Mouse (Mus musculus) lung, embryonic 14.5 days (tissue): Measurements from ENCODE around the gene Tmem231. TPM values are rescaled to one million over a fixed set of nuclear protein-coding genes. Genes with fewer than 3 reads are reported as not detected.
A peak's percentile ranks its signal among the peaks of the same experiment; 100 is the strongest.

Experiments used
- ATAC-seq: fragments of 200-750 bp; cut with Nextera tagmentation; 2 replicates; pipeline ENCODE4 v1.8.0; 2017; ENCODE audit warnings: mild to moderate bottlenecking, moderate TSS enrichment, moderate library complexity; ENCODE audit not compliant: insufficient read depth
- DNase-seq: peaks from one replicate; pipeline ENCODE4 v3.0.0-alpha.2; 2015
- H3K27ac ChIP-seq: fragments of 300-500 bp; sonication (generic); 2 replicates; pipeline ENCODE4 v1.5.1; 2014; ENCODE audit warnings: low read depth, mild to moderate bottlenecking, moderate library complexity
- H3K27me3 ChIP-seq: fragments of 300-500 bp; sonication (generic); 2 replicates; pipeline ENCODE4 v1.6.1; 2014; ENCODE audit warnings: low read length, control low read depth; ENCODE audit not compliant: insufficient read depth
- H3K36me3 ChIP-seq: fragments of 300-500 bp; sonication (generic); 2 replicates; pipeline ENCODE4 v1.6.1; 2014; ENCODE audit warnings: control low read depth; ENCODE audit not compliant: insufficient read depth
- H3K4me1 ChIP-seq: fragments of 300-500 bp; sonication (generic); 2 replicates; pipeline ENCODE4 v1.6.1; 2014; ENCODE audit warnings: antibody characterized with exemption, control low read depth; ENCODE audit not compliant: insufficient read depth
- H3K4me2 ChIP-seq: fragments of 300-500 bp; sonication (generic); 2 replicates; pipeline ENCODE4 v1.6.1; 2014; ENCODE audit warnings: mild to moderate bottlenecking
- H3K4me3 ChIP-seq: fragments of 300-500 bp; sonication (generic); 2 replicates; pipeline ENCODE4 v1.5.1; 2014; ENCODE audit warnings: low read depth, low read length
- H3K9ac ChIP-seq: fragments of 300-500 bp; sonication (generic); 2 replicates; pipeline ENCODE4 v1.6.1; 2014
- H3K9me3 ChIP-seq: fragments of 300-500 bp; sonication (generic); 2 replicates; pipeline ENCODE4 v1.6.1; 2016; ENCODE audit warnings: low read depth, low read length, control low read depth
- CTCF ChIP-seq: IDR thresholded peaks from 2 replicates; pipeline ENCODE4 v1.5.1; 2016; ENCODE audit warnings: antibody characterized with exemption, low read depth
- WGBS: fragments of 180-500 bp; shearing (Covaris S2); extraction: QIAGEN DNeasy Blood & Tissue Kit; methylation state at CpG from one replicate; pipeline ENCODE4 v1.1.7; 2014; 5-methylcytosine and 5-hydroxymethylcytosine counted together
- polyA plus RNA-seq: library from polyadenylated mRNA; unstranded; fragments of >200 nt; fragmentation: Nextera tagmentation; extraction: Ambion mirVana; gene quantifications from 2 replicates; pipeline ENCODE4 v1.2.1, GENCODE M21; 2014

Gene Tmem231
- polyA plus RNA-seq, 1 experiment from 2014 or later = 18.9 TPM

DNA sequence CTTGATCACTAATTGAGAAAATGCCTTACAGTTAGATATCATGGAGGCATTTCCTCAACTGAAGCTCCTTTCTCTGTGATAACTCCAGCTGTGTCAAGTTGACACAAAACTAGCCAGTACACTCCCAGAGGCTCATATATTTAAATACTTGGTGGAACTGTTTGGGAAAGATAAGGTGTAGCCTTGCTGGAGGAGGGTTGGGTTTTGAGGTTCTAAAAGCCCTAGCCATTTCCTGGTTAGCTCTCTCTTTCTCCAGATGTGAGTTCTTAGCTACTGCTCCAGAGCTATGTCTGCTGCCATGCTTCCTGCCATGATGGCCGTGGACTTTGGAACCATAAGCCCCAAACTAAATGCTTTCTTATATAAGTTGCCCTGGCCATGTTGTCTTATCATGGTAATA, 46.2 kb downstream of the Tmem231 start:
- Histone ChIP-seq H3K9me3 (no peaks in the 10 kb centered on the region), H3K27ac (no peak overlapping the region), H3K4me2 (no peak overlapping the region), H3K27me3 (peaks cover 27% of the 10 kb centered on the region), H3K4me1 (peaks cover 23% of the 10 kb centered on the region), H3K9ac (no peak overlapping the region), H3K4me3 (no peak overlapping the region), H3K36me3 (no peaks in the 10 kb centered on the region)
- TF ChIP-seq CTCF = no peak
- 83% methylated on average over 1 of the region's 1 CpGs for WGBS
- DNase-seq (no peak), ATAC-seq (no peak)

DNA sequence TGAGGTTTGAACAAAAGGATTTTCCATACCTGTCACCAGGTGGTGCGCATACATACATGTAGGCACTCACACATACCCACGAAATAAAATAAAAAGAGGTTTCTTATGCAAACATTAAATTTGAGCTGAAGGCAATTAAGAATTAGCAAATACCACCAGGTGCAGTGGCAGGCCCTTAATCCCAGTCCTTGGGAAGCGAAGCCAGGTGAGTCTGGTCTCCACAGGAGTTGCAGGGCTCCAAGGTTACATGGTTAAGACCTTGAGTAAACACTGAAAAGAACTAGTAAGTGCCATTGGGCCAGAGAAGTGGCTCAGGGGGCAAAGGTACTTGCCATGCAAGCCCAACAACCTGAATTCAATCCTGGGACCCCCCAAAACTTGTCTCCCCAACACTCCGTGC, 50.1 kb downstream of the Tmem231 start:
- ATAC-seq = peak; percentile 44; the same call in 1 of the 2 replicates
- WGBS = 63% methylated on average over 4 of the region's 4 CpGs
- no peaks in the 10 kb centered on the region for H3K27me3 ChIP-seq

DNA sequence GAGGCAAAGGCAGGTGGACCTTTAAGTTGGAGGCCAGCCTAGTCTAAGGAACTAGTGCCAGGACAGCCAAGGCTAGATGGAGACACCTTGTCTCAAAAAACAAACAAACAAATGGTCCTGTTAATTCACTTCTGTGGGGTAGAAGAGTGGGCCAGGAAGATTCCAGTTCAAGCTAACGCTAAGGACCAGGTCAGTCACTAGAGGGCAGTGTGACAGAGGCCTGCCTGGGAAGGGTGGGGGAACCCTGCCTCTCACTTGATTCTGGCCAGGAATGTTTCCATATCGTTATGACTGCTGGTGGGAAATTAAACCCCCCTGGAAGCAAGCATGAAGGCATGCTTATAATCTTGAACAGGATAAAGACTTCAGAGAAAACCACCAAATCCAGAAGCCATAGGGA, 52.1 kb downstream of the Tmem231 start:
- no peak overlapping the region for H3K4me3 ChIP-seq
- whole genome bisulfite sequencing = 0% methylated on average over 2 of the region's 2 CpGs
- H3K36me3 ChIP-seq = no peaks in the 10 kb centered on the region
- no peak overlapping the region for H3K27ac ChIP-seq
- H3K27me3 ChIP-seq = no peaks in the 10 kb centered on the region
- no peak overlapping the region for H3K4me2 ChIP-seq
- ATAC-seq (no peak), DNase-seq (peak; percentile 84)
- no peaks in the 10 kb centered on the region for H3K9me3 ChIP-seq
- H3K9ac ChIP-seq = no peak overlapping the region
- H3K4me1 ChIP-seq = no peaks in the 10 kb centered on the region
- TF ChIP-seq CTCF = peak; percentile 86

More for the DNA sequence above, 50.1 kb downstream of the Tmem231 start:
- Histone ChIP-seq H3K4me1 (peaks cover 7% of the 10 kb centered on the region; the same call in 1 of the 2 replicates), H3K27ac (no peak overlapping the region), H3K4me2 (no peak overlapping the region), H3K9ac (no peak overlapping the region), H3K4me3 (no peak overlapping the region), H3K9me3 (no peaks in the 10 kb centered on the region), H3K36me3 (no peaks in the 10 kb centered on the region)
- DNase-seq = peak; percentile 32
- TF ChIP-seq CTCF = no peak

DNA sequence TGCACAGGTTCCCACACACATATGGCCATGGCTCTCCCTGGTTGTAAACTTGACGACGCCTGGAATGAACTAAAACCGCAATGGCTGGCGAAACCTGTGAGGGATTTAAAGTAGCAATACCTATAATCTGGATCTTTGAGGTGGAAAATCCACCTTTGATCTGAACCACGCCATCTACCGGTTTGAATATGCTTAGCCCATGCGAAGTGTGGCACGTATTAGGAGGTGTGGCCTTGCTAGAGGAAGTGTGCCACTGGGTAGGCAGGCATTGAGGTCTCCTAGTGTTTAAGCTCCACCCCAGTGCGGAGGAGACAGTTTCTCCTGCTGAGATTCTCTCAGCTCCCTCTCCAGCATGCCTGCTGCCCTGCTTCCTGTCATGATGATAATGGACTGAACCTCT, 56.0 kb downstream of the Tmem231 start:
- Histone ChIP-seq H3K9ac (no peak overlapping the region), H3K9me3 (no peaks in the 10 kb centered on the region), H3K4me1 (peaks cover 4% of the 10 kb centered on the region; the same call in 1 of the 2 replicates), H3K4me3 (no peak overlapping the region), H3K27ac (no peak overlapping the region), H3K27me3 (no peaks in the 10 kb centered on the region), H3K4me2 (no peak overlapping the region), H3K36me3 (no peaks in the 10 kb centered on the region)
- no peak for ATAC-seq
- TF ChIP-seq CTCF = no peak
- 74% methylated on average over 9 of the region's 9 CpGs for WGBS
- no peak for DNase-seq

DNA sequence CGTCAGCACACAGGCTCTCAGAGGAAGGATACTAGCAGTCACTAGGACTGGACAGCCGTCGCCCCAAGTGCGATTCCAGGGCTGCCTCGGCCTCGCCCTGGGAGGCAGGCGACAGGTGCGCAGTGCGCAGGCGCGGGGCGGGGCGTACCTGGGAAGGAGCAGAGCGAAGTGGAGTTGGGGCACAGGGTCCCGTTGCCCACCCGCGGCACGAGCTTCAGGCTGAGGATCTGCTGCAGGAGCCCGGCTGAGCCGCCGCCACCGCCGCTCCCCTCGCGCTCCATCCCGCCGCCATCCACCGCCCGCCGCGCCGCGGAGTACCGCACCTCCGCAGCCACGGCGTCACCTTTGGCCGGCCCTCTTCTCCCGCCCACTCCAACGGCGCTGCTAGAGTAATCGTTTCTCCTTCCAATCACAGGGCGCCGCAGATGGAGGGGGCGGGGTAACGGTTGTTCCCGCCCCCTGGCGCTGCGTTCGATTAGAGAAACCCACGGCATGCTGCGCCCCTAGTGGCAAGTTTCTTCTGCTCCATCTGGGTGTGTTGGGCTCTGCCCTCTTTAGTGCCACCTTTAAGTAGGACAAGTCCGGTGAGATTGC, 57.2 kb downstream of the Tmem231 start, which contains the start of gene Tmem170:
TSS of gene Tmem170 (minus strand) at position 396 of the 594 bp plus-strand sequence.
- Histone ChIP-seq H3K4me2 (peak within 1 kb of the TSS; percentile 79), H3K27me3 (no peaks in the 10 kb centered on the region), H3K4me1 (peaks cover 4% of the 10 kb centered on the region; the same call in 1 of the 2 replicates), H3K9ac (peak within 1 kb of the TSS; percentile 55), H3K27ac (peak within 1 kb of the TSS; percentile 78), H3K9me3 (no peaks in the 10 kb centered on the region), H3K4me3 (peak within 1 kb of the TSS; percentile 77), H3K36me3 (no peaks in the 10 kb centered on the region)
- DNase-seq (peak; percentile 99), ATAC-seq (peak; percentile 98)
- TF ChIP-seq CTCF = peak; percentile 95
- WGBS = under 1% methylated on average over 51 of the region's 53 CpGs

DNA sequence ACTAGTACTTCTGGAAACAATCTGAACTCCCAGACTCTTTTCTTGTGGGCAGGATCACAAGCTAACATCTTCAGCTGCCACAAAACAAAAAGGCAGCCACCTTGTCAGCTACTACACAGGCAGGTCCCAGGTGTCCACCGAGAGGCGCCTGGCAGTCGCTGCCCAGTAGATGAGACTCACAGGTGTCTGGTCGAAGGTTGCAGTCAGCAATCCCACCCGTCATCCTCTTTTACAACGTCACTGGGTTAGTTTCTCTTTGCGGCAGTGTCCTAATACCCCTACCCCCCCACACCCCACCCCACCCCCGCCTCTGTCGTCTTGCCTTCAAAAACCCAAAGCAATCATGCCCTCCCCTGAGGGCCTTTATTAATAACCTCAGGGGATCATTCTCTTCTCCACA, 57.9 kb downstream of the Tmem231 start:
- ATAC-seq (peak; percentile 1; the same call in 1 of the 2 replicates), DNase-seq (no peak)
- WGBS = 24% methylated on average over 9 of the region's 9 CpGs
- Histone ChIP-seq H3K27ac (0 out of 2 replicates have a peak overlapping the region, but pooled peaks have one; percentile 78), H3K9me3 (no peaks in the 10 kb centered on the region), H3K4me1 (peaks cover 4% of the 10 kb centered on the region; the same call in 1 of the 2 replicates), H3K4me2 (peak overlapping the region; percentile 79), H3K4me3 (peak overlapping the region; percentile 77), H3K36me3 (no peaks in the 10 kb centered on the region), H3K27me3 (no peaks in the 10 kb centered on the region), H3K9ac (peak overlapping the region; percentile 55)
- TF ChIP-seq CTCF = no peak

DNA sequence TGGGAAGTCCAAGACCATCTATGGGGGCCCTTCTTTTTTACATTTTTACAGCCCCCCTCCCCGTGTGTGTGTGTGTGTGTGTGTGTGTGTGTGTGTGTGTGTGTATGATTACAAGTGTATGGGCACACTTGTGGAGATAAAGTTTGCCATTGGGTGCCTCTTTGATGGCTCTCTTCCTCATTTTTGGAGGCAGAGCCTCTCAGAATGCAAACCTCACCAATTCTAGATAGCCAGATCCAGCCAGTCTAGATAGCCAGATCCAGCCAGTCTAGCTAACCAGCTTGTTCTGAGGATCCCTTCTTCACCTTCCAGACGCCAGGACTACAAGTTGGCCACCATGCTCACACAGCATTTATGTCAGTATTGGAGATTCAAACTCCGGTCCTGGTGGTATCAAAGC, 62.4 kb downstream of the Tmem231 start:
- peaks cover 4% of the 10 kb centered on the region; the same call in 1 of the 2 replicates for H3K4me1 ChIP-seq
- H3K27ac ChIP-seq = no peak overlapping the region
- H3K4me3 ChIP-seq = no peak overlapping the region
- H3K9ac ChIP-seq = no peak overlapping the region
- no peak overlapping the region for H3K4me2 ChIP-seq
- 0 out of 2 replicates have a peak, but pooled peaks cover 4% of the 10 kb centered on the region for H3K36me3 ChIP-seq
- WGBS = 81% methylated on average over 3 of the region's 3 CpGs
- no peak for DNase-seq
- no peaks in the 10 kb centered on the region for H3K9me3 ChIP-seq
- TF ChIP-seq CTCF = no peak
- no peak for ATAC-seq
- no peaks in the 10 kb centered on the region for H3K27me3 ChIP-seq
